Mouse (Mus musculus): ENCODE results near the gene Pemt. TPM values are rescaled to one million over a fixed set of nuclear protein-coding genes. Genes with fewer than 3 reads are reported as not detected.

Pemt gene
- polyA plus RNA-seq, 1 experiment from 2014 or later: 6.7 TPM

DNA sequence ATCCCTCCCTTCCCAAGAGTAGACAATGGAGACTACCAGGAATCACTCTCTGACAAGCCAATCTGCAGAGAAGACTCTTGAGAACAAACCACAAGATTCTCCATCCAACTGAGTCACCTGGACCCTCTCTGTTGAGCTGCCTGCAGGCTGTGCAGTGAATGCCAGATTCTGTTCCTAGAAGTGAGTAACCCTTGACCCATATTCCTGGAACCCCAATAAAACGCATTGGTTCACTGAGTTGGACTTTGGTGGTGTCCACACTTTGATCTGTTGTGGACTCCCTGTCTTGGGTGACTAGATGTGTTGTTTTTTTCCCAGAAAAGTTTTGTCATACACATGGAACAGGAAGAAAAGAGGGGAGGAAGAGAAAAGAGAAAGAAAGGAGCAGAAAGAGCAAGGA, 106.5 kb downstream of the Pemt start:
- H3K27ac ChIP-seq: no peak overlapping the region
- no peaks in the 10 kb centered on the region for H3K36me3 ChIP-seq
- H3K9ac ChIP-seq: no peak overlapping the region
- ATAC-seq (ENCODE audit: borderline replicate concordance, extremely low read depth, low FRiP score, low TSS enrichment): no peak
- peaks cover 3% of the 10 kb centered on the region; the same call in 1 of the 2 replicates for H3K4me1 ChIP-seq
- 78% methylated on average over 1 of the region's 1 CpGs for WGBS
- no peaks in the 10 kb centered on the region for H3K27me3 ChIP-seq
- no peak overlapping the region for H3K4me3 ChIP-seq
- no peak overlapping the region for H3K4me2 ChIP-seq
- H3K9me3 ChIP-seq: no peaks in the 10 kb centered on the region

DNA sequence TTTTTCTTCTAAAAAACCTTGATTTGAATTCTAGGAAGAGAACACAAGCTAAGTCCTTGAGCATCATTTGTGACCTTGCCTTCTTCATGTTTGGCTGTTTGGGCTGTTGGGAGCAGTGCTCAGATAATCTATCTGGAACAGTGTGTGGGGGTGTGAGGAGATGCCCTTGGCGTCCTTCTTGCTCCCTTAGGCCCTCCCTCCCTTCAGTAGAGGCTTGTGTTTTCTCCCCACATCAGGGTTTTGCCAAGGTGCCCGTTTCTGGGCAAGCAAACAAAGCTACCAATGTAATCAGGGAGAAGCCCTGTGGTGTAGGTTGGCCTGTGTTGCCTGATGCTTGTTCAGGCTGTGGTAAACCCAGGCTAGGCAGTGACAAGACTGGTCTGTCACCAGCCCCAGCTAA, 108.7 kb downstream of the Pemt start:
- Histone ChIP-seq H3K9ac (no peak overlapping the region), H3K4me2 (no peak overlapping the region), H3K27ac (no peak overlapping the region), H3K9me3 (no peaks in the 10 kb centered on the region), H3K27me3 (no peaks in the 10 kb centered on the region), H3K36me3 (no peaks in the 10 kb centered on the region), H3K4me3 (no peak overlapping the region), H3K4me1 (peaks cover 3% of the 10 kb centered on the region; the same call in 1 of the 2 replicates)
- 25% methylated on average over 2 of the region's 2 CpGs for WGBS
- no peak for ATAC-seq (ENCODE audit: borderline replicate concordance, extremely low read depth, low FRiP score, low TSS enrichment)

DNA sequence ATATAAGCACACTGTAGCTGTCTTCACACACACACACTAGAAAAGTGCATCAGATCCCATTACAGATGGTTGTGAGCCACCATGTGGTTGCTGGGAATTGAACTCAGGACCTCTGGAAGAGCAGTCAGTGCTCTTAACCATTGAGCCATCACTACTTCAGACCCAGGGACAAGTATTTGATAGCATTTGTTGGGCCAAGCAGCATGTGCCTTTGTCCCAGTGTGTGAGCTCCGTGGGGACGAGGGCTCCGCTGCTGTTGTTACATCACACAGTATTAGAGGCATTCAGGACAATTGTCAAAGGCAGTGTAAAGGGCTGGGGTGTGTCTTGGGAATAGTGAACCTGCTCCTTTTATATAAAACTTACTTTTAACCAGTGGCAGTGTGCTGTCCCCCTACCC, 109.3 kb downstream of the Pemt start:
- no peaks in the 10 kb centered on the region for H3K36me3 ChIP-seq
- peaks cover 3% of the 10 kb centered on the region; the same call in 1 of the 2 replicates for H3K4me1 ChIP-seq
- no peak overlapping the region for H3K27ac ChIP-seq
- H3K9me3 ChIP-seq: no peaks in the 10 kb centered on the region
- WGBS: 64% methylated on average over 3 of the region's 3 CpGs
- H3K4me3 ChIP-seq: no peak overlapping the region
- no peaks in the 10 kb centered on the region for H3K27me3 ChIP-seq
- H3K9ac ChIP-seq: no peak overlapping the region
- no peak for ATAC-seq (ENCODE audit: borderline replicate concordance, extremely low read depth, low FRiP score, low TSS enrichment)
- no peak overlapping the region for H3K4me2 ChIP-seq

DNA sequence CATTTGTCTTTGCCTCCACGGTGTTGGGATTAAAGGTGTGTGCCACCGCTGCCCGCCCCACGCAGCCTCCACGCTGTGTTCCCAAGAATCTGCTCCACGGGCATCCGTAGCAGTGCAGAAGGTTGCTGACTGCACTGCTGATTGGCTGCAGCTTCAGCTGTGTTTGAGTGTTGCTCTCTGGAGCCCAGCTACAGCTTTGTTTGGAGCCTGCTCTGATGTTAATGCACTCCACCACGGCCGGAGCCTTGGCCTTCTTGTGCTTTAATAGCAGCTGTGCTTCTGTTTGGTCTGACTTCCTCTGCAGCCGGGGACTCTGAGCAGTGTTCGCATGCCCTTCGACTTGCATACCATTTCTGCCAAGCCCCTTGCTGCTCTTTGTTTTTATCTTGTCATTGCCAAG, 112.3 kb downstream of the Pemt start:
- Histone ChIP-seq H3K9me3 (no peaks in the 10 kb centered on the region), H3K36me3 (no peaks in the 10 kb centered on the region), H3K4me1 (no peaks in the 10 kb centered on the region), H3K4me2 (no peak overlapping the region), H3K9ac (no peak overlapping the region), H3K27ac (no peak overlapping the region), H3K27me3 (no peaks in the 10 kb centered on the region), H3K4me3 (no peak overlapping the region)
- WGBS: 38% methylated on average over 12 of the region's 12 CpGs
- ATAC-seq (ENCODE audit: borderline replicate concordance, extremely low read depth, low FRiP score, low TSS enrichment): no peak

DNA sequence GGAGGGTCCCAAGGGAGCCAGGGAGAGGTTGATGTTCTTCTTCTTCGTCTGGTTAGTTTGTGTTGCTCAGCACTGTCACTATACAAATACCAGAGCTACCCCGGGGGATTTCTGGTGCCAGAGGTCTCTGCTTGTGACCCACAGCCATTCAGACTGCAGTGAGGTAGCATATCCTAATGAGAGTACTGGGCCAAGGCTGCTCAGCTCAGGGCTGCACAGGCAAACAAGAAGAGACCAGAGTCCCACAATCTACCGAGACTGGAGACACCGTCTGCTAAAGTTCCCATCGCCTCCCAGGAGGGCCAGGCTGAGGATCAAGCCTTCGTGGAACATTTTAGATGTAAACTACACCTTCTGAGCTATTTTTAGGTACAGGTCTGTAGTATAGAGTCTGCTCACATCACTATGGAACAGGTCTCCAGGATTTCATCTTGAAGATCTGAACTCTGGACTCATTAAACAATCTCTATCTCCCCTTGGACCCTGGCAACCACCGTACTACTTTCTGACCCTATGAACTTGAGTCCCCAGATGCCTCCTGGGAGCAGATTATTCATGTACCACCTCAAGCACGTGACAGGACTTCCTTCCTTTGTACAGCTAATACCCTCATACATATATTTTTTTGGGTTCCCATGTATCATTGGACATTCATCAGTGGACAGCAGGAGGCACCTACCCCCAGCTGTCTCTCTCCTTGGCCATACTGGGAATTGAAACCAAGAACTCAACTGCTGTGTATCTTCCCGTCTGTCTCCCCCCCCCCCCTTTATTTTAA, 113.5 kb downstream of the Pemt start:
- no peak overlapping the region for H3K9ac ChIP-seq
- H3K27ac ChIP-seq: no peak overlapping the region
- no peak overlapping the region for H3K4me3 ChIP-seq
- H3K27me3 ChIP-seq: no peaks in the 10 kb centered on the region
- H3K9me3 ChIP-seq: no peaks in the 10 kb centered on the region
- no peaks in the 10 kb centered on the region for H3K4me1 ChIP-seq
- H3K36me3 ChIP-seq: no peaks in the 10 kb centered on the region
- H3K4me2 ChIP-seq: no peak overlapping the region
- 54% methylated on average over 9 of the region's 9 CpGs for WGBS
- no peak for ATAC-seq (ENCODE audit: borderline replicate concordance, extremely low read depth, low FRiP score, low TSS enrichment)

DNA sequence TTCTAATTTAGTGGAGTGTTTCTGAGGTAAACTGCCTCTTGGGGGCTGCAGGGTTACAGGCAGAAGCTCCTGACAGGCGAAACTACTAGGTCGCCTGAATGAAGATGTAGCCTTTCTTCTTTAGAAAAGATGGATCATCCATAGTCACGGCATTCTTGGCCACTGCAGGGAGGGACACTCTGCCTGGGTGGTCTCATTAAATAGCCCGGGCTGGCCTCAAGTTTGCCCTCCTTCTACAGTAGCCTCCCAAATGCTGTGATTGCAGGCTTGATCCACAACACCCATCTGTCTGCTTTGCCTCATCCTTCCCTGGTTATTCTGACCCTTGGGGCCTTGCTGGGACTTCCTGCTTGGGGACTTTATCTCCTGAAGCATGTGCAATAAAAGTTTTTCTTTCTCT, 116.3 kb downstream of the Pemt start:
- H3K4me1 ChIP-seq: no peaks in the 10 kb centered on the region
- no peak overlapping the region for H3K4me3 ChIP-seq
- ATAC-seq (ENCODE audit: borderline replicate concordance, extremely low read depth, low FRiP score, low TSS enrichment): no peak
- no peaks in the 10 kb centered on the region for H3K36me3 ChIP-seq
- H3K9me3 ChIP-seq: no peaks in the 10 kb centered on the region
- no peak overlapping the region for H3K27ac ChIP-seq
- WGBS: 41% methylated on average over 4 of the region's 4 CpGs
- no peaks in the 10 kb centered on the region for H3K27me3 ChIP-seq
- H3K4me2 ChIP-seq: no peak overlapping the region
- no peak overlapping the region for H3K9ac ChIP-seq

DNA sequence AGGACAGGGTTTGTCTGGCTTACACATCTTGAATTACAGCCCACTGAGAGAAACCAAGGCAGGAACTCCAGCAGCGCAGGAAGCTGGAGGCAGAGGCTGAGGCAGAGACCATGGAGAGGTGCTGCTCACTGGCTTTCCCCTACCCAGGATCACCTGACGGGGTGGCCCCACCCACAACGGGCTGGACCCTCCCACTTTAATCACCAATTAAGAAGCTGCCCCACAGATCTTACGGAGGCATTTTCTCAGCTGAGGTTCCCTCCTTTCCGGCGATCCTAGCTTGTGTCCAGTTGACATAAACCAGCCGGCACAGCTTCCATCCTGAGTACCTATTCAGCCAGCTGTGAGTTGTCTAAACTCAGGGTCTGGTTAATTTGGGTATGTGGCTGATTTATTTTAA, 125.0 kb downstream of the Pemt start:
- no peak overlapping the region for H3K4me2 ChIP-seq
- no peaks in the 10 kb centered on the region for H3K9me3 ChIP-seq
- H3K4me3 ChIP-seq: no peak overlapping the region
- H3K36me3 ChIP-seq: no peaks in the 10 kb centered on the region
- no peak overlapping the region for H3K9ac ChIP-seq
- no peak overlapping the region for H3K27ac ChIP-seq
- ATAC-seq (ENCODE audit: borderline replicate concordance, extremely low read depth, low FRiP score, low TSS enrichment): no peak
- H3K27me3 ChIP-seq: no peaks in the 10 kb centered on the region
- 9% methylated on average over 7 of the region's 7 CpGs for WGBS
- peaks cover 5% of the 10 kb centered on the region; the same call in 1 of the 2 replicates for H3K4me1 ChIP-seq

Other genes with a start within 250 kb of the Pemt start
- 25.9 and 27.7 TPM in 2 replicates for gene Flcn, start 236.5 kb downstream of the Pemt start, polyA plus RNA-seq (2015; fragmentation: Nextera tagmentation; extraction: Ambion mirVana)
- 34.0 and 37.6 TPM in 2 replicates for gene Nt5m, start 207.0 kb downstream of the Pemt start, polyA plus RNA-seq (2015; fragmentation: Nextera tagmentation; extraction: Ambion mirVana)
- 204 and 214 TPM in 2 replicates for gene Cops3, start 206.7 kb downstream of the Pemt start, polyA plus RNA-seq (2015; fragmentation: Nextera tagmentation; extraction: Ambion mirVana)
- gene Med9, start 98.3 kb downstream of the Pemt start, polyA plus RNA-seq (2015; fragmentation: Nextera tagmentation; extraction: Ambion mirVana): 49.9 and 51.9 TPM in 2 replicates
- gene Rasd1, start 81.5 kb downstream of the Pemt start, polyA plus RNA-seq (2015; fragmentation: Nextera tagmentation; extraction: Ambion mirVana): 2.5 and 3.3 TPM in 2 replicates
- gene Rai1, start 58.5 kb upstream of the Pemt start, polyA plus RNA-seq (2015; fragmentation: Nextera tagmentation; extraction: Ambion mirVana): 27.9 and 28.2 TPM in 2 replicates
- gene Srebf1, start 176.1 kb upstream of the Pemt start, polyA plus RNA-seq (2015; fragmentation: Nextera tagmentation; extraction: Ambion mirVana): 74.3 and 76.8 TPM in 2 replicates